In the genomic region with DNA sequence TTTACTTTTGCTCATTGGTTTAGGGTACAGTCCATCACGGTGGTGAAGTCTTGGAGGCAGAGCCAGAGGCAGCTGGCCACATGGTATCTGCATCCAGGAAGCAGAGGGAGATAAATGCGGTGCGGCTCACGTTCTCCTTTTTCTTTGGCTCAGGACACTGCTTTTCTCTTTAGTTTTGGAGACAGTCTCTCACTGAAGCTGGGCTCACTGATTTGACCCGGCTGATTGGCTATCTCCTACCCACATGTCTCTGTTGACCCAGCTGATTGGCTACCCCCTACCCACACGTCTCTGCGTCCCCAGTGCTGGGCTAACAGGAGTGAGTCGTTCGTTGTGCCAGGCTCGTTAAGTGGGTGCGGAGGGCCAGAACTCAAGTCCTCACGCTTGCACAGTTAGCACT, we compare ENCODE assay signal across 10 mouse cellular contexts.
DNase-seq lines count a peak whose midpoint lies in the region; ATAC-seq and TF ChIP-seq lines count a peak whose summit lies in the region.
"Had no signal": no experiment of that assay in that cellular context is flagged by ENCODE, and none has a peak within 500 bp of the region (broad histone marks: within the 10 kb centered on the region; RNA-seq: fewer than 3 reads in every experiment).

No protein-coding gene starts in this region.

- TF ChIP-seq EP300 in lung, postnatal 0 days (IDR thresholded peaks at IDR 0.05), result no peak

- H3K4me3 ChIP-seq in kidney, embryonic 15.5 days (replicated peaks), result no peak overlapping the region
- H3K4me3 ChIP-seq in heart, embryonic 10.5 days, result no peak overlapping the region
- no peak overlapping the region for H3K4me3 ChIP-seq in lung, postnatal 0 days (ENCODE audit: low read depth, low read length)
- H3K4me3 ChIP-seq: myocyte had no signal

- 65% methylated on average over 12 of the region's 12 CpGs for WGBS in kidney, embryonic 15.5 days
- 45% methylated on average over 12 of the region's 12 CpGs for WGBS in heart, embryonic 10.5 days
- WGBS in lung, postnatal 0 days, result 36% methylated on average over 12 of the region's 12 CpGs

- TF ChIP-seq CTCF in lung, postnatal 0 days (IDR thresholded peaks at IDR 0.05), result no peak

- DNase-seq in kidney, adult 11 months, result peak; percentile 11
- peak; percentile 38 for DNase-seq in WW6 (ENCODE audit: low read depth, low spot score)
- DNase-seq in heart, embryonic 10.5 days (ENCODE audit: low spot score), result peak; percentile 81
- DNase-seq in lung, postnatal 0 days (ENCODE audit: low spot score), result peak; percentile 7
- DNase-seq in B cell, adult 2 months, result no peak
- DNase-seq: cerebellum, adult 9-11 months had no signal

- no peaks in the 10 kb centered on the region for H3K27me3 ChIP-seq in kidney, embryonic 15.5 days
- H3K27me3 ChIP-seq in heart, embryonic 10.5 days (ENCODE audit: insufficient read depth, poor library complexity, severe bottlenecking), result no peaks in the 10 kb centered on the region
- H3K27me3 ChIP-seq in lung, postnatal 0 days (replicated peaks; ENCODE audit: insufficient read depth, low read length), result no peaks in the 10 kb centered on the region

- H3K9ac ChIP-seq in kidney, embryonic 15.5 days, result no peak overlapping the region
- no peak overlapping the region for H3K9ac ChIP-seq in lung, postnatal 0 days (replicated peaks; ENCODE audit: low read depth)

- H3K4me1 ChIP-seq in kidney, embryonic 15.5 days, result peaks cover 3% of the 10 kb centered on the region
- peaks cover 28% of the 10 kb centered on the region for H3K4me1 ChIP-seq in heart, embryonic 10.5 days
- no peaks in the 10 kb centered on the region for H3K4me1 ChIP-seq in lung, postnatal 0 days (ENCODE audit: insufficient read depth, low read depth, low read length)

- H3K27ac ChIP-seq in kidney, embryonic 15.5 days, result no peak overlapping the region
- peak overlapping the region; percentile 30; the same call in 1 of the 2 replicates for H3K27ac ChIP-seq in heart, embryonic 10.5 days
- no peak overlapping the region for H3K27ac ChIP-seq in lung, postnatal 0 days (ENCODE audit: low read length)

- no peaks in the 10 kb centered on the region for H3K36me3 ChIP-seq in kidney, embryonic 15.5 days
- no peaks in the 10 kb centered on the region for H3K36me3 ChIP-seq in heart, embryonic 10.5 days
- H3K36me3 ChIP-seq in lung, postnatal 0 days (ENCODE audit: insufficient read depth, low read length), result no peaks in the 10 kb centered on the region

- no peak overlapping the region for H3K4me2 ChIP-seq in kidney, embryonic 15.5 days
- H3K4me2 ChIP-seq in lung, postnatal 0 days (replicated peaks; ENCODE audit: low read depth, low read length), result no peak overlapping the region

- no peaks in the 10 kb centered on the region for H3K9me3 ChIP-seq in kidney, embryonic 15.5 days (replicated peaks)
- no peaks in the 10 kb centered on the region for H3K9me3 ChIP-seq in heart, embryonic 10.5 days
- no peaks in the 10 kb centered on the region for H3K9me3 ChIP-seq in lung, postnatal 0 days (ENCODE audit: low read length)

- no peak for ATAC-seq in kidney, embryonic 15.5 days (replicated peaks; ENCODE audit: low FRiP score)
- ATAC-seq in lung, postnatal 0 days, result 0 out of 2 replicates have a peak, but pooled peaks have one; percentile 18
- no peak for ATAC-seq in megakaryocyte, adult 5-6 weeks (ENCODE audit: poor library complexity, severe bottlenecking)
- ATAC-seq in megakaryocyte-erythroid progenitor cell, adult 5-6 weeks (replicated peaks; ENCODE audit: low FRiP score, low TSS enrichment, poor library complexity, severe bottlenecking), result no peak

Comparison
In these comparisons a context has a peak if more than half of its experiments do, and no peak if none do; other contexts are left out.
1. DNase-seq: peak in kidney, adult 11 months (single experiment), WW6 (single experiment), heart, embryonic 10.5 days (single experiment) and lung, postnatal 0 days (single experiment); none in B cell, adult 2 months (0 of 2).